Mouse (Mus musculus) liver, embryonic 15.5 days (tissue): ENCODE measurements around the gene Fyb2. TPM values are rescaled to one million over a fixed set of nuclear protein-coding genes. Genes with fewer than 3 reads are reported as not detected.

Source experiments
- ATAC-seq: fragments of 200-750 bp; cut with Nextera tagmentation; 2 replicates; pipeline ENCODE4 v1.8.0; 2017; ENCODE audit warnings: moderate number of reproducible peaks, mild to moderate bottlenecking, moderate library complexity; ENCODE audit not compliant: insufficient read depth
- H3K27ac ChIP-seq: fragments of 300-500 bp; sonication (generic); replicated peaks from 2 replicates; pipeline ENCODE4 v1.5.1; 2015; ENCODE audit warnings: mild to moderate bottlenecking, inconsistent platforms
- H3K27me3 ChIP-seq: fragments of 300-500 bp; sonication (generic); 2 replicates; pipeline ENCODE4 v1.6.1; 2015; ENCODE audit warnings: mild to moderate bottlenecking, inconsistent platforms
- H3K36me3 ChIP-seq: fragments of 300-500 bp; sonication (generic); replicated peaks from 2 replicates; pipeline ENCODE4 v1.6.1; 2015; ENCODE audit warnings: moderate library complexity, mild to moderate bottlenecking, inconsistent platforms
- H3K4me1 ChIP-seq: fragments of 300-500 bp; sonication (generic); replicated peaks from 2 replicates; pipeline ENCODE4 v1.6.1; 2015; ENCODE audit warnings: inconsistent platforms
- H3K4me2 ChIP-seq: fragments of 300-500 bp; sonication (generic); 2 replicates; pipeline ENCODE4 v1.6.1; 2015; ENCODE audit warnings: moderate library complexity, mild to moderate bottlenecking, inconsistent platforms
- H3K4me3 ChIP-seq: fragments of 300-500 bp; sonication (generic); replicated peaks from 2 replicates; pipeline ENCODE4 v1.5.1; 2015; ENCODE audit warnings: mild to moderate bottlenecking, inconsistent platforms
- H3K9ac ChIP-seq: fragments of 300-500 bp; sonication (generic); 2 replicates; pipeline ENCODE4 v1.6.1; 2015; ENCODE audit warnings: moderate library complexity, mild to moderate bottlenecking, inconsistent platforms
- H3K9me3 ChIP-seq: fragments of 300-500 bp; sonication (generic); replicated peaks from 2 replicates; pipeline ENCODE4 v1.6.1; 2016; ENCODE audit warnings: inconsistent platforms
- WGBS: fragments of 180-500 bp; shearing (Covaris S2); methylation state at CpG from one replicate; pipeline ENCODE4 v1.1.7; 2015; ENCODE audit warnings: mixed read lengths; ENCODE audit not compliant: insufficient replicate concordance; 5-methylcytosine and 5-hydroxymethylcytosine counted together
- polyA plus RNA-seq: library from polyadenylated mRNA; unstranded; fragments of >200 nt; fragmentation: Nextera tagmentation; extraction: Ambion mirVana; gene quantifications from 2 replicates; pipeline ENCODE4 v1.2.1, GENCODE M21; 2015

Gene Fyb2
- polyA plus RNA-seq, 1 experiment from 2014 or later: 0.09 TPM

DNA sequence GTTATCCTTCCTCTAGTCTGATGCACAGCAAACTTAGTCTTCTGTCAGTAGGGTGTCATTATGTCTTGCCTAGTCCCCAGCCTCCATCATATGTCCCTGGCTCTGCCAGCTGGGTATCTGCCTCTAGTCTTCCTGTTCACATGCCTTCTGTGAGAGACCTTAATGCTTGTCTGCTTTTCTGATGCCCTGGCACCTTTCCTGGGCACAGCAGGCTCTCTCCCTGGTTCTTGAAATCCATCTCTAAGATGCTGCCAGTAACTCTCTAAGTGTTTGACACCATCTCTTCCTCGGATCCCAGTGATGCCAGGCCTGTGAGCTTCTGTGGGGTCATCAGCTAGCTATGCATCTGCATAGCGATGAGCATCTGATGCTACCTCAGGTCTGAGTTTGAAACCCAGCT is 10.4 kb upstream of the Fyb2 start:
- no peaks in the 10 kb centered on the region for H3K27me3 ChIP-seq
- H3K9ac ChIP-seq: no peak overlapping the region
- no peak overlapping the region for H3K4me3 ChIP-seq
- H3K36me3 ChIP-seq: no peaks in the 10 kb centered on the region
- no peaks in the 10 kb centered on the region for H3K9me3 ChIP-seq
- no peak for ATAC-seq
- H3K4me1 ChIP-seq: no peaks in the 10 kb centered on the region
- WGBS: 52% methylated on average over 2 of the region's 2 CpGs
- H3K27ac ChIP-seq: no peak overlapping the region
- H3K4me2 ChIP-seq: no peak overlapping the region

DNA sequence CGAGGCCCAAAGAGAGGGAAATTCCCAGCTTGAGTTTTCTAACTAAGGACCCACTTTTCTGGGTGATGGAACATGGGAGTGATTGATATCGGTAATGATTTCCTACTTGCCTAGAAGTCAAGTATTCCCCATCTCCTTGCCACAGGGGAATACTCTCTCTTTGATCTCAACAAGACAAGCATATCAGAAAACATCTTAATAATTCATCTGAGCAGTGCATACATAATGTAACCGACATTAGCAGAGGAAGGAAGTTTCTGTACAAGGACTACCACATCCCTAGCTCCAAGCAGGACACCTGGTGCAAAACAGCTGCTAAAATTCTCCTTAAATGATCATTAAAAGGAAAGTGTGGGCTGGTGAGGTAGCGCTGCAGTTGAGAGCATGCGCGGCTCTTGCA is 8.2 kb upstream of the Fyb2 start:
- no peak overlapping the region for H3K4me3 ChIP-seq
- 69% methylated on average over 6 of the region's 6 CpGs for WGBS
- H3K36me3 ChIP-seq: no peaks in the 10 kb centered on the region
- ATAC-seq: no peak
- H3K9me3 ChIP-seq: no peaks in the 10 kb centered on the region
- no peak overlapping the region for H3K4me2 ChIP-seq
- H3K9ac ChIP-seq: no peak overlapping the region
- no peak overlapping the region for H3K27ac ChIP-seq
- no peaks in the 10 kb centered on the region for H3K27me3 ChIP-seq
- no peaks in the 10 kb centered on the region for H3K4me1 ChIP-seq

DNA sequence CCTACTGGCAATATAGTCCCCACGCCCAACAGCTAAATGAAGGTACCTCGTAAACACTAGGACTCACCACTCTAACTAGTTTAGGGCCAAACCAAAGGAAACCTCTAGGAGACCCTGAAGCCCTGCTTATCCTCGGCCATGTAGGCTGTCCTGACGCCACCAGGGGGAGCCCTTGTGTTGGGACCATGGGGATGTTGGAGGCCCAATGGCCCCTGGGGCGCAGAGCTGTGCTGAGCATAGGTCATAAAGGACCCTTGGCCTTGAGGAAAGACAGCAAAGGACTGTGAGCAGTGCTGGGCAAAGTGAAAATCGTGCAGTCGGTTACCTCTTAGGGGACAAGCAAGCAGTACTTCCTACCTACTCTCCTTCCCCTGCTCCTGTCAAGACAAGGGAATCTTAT is 1.6 kb upstream of the Fyb2 start:
- Histone ChIP-seq H3K4me1 (no peaks in the 10 kb centered on the region), H3K4me3 (no peak overlapping the region), H3K27ac (no peak overlapping the region), H3K36me3 (no peaks in the 10 kb centered on the region), H3K9me3 (no peaks in the 10 kb centered on the region), H3K27me3 (no peaks in the 10 kb centered on the region), H3K4me2 (no peak overlapping the region), H3K9ac (no peak overlapping the region)
- 21% methylated on average over 7 of the region's 7 CpGs for WGBS
- ATAC-seq: no peak; the same call in 1 of the 2 replicates

DNA sequence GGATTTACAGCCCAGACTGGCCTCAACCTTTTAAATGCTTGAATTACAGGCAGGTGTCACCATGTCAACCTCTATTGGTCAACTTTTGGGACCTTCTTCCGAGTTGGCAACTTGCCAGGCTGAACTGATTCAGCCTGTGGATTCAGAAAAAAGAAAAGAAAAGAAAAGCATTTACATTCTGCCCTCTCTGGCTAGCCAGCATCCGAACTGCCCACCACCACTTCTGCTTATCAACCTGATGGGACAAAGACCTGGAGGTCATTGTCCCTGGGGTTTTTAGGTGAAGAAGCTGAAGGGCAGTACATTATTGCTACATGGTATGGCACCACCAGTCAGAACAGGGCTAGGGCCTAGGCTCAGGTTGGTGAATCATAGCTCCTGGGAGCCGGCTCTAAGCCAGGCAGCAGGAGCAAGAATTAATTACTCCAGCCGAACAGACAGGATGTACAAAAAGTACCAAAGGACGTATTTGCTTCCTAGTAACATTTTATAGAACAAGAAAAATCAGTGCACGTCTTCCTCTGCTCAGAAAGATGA is 1.5 kb downstream of the Fyb2 start:
- no peak overlapping the region for H3K27ac ChIP-seq
- H3K36me3 ChIP-seq: no peaks in the 10 kb centered on the region
- no peak for ATAC-seq
- no peaks in the 10 kb centered on the region for H3K27me3 ChIP-seq
- no peak overlapping the region for H3K9ac ChIP-seq
- no peaks in the 10 kb centered on the region for H3K4me1 ChIP-seq
- H3K4me3 ChIP-seq: no peak overlapping the region
- 42% methylated on average over 6 of the region's 6 CpGs for WGBS
- H3K9me3 ChIP-seq: no peaks in the 10 kb centered on the region
- H3K4me2 ChIP-seq: no peak overlapping the region

DNA sequence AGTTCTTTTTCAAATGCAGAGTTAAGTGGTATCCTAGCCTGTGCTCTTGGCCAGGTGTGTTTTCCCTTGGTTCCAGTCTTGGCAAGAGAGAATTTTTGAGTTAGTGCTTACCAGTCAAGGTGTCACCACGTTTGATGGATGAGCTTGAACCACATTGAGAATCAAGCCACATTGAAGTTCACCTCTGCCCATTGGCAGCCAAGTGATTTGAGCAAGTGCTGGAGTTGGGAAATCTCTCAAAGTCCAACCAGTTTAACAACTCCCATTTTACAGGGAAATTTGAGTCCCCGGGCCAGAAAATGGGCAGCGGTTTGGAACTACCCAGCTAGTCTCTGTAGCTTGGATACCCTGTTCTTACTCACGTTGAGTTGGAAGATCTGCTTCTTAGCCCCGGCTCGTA is 4.8 kb downstream of the Fyb2 start:
- Histone ChIP-seq H3K9ac (no peak overlapping the region), H3K27ac (no peak overlapping the region)
- no peak for ATAC-seq

DNA sequence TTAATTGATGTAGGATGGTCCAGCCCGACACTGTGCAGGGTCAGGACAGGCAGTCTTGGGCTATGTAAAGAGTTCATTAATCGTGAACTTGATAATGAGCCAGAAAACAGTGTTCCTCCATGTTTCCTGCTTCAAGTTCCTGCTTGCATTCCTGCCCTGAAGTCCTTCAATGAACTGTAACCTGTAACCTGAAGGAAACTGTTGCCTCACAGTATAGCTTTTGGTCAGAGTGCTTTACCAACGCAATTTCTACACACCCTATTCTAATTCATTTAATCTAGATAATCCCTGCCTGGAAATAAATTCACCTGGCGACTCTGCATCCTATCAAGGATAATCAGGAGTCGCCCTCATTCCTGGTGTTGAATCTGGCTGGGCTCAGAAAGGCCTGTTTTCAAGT is 12.1 kb downstream of the Fyb2 start:
- Histone ChIP-seq H3K9ac (no peak overlapping the region), H3K9me3 (no peaks in the 10 kb centered on the region), H3K4me2 (no peak overlapping the region), H3K27me3 (no peaks in the 10 kb centered on the region), H3K4me1 (no peaks in the 10 kb centered on the region), H3K36me3 (no peaks in the 10 kb centered on the region), H3K27ac (no peak overlapping the region), H3K4me3 (no peak overlapping the region)
- no peak for ATAC-seq
- 62% methylated on average over 5 of the region's 5 CpGs for WGBS

More for the DNA sequence above, 4.8 kb downstream of the Fyb2 start:
- H3K27me3 ChIP-seq: no peaks in the 10 kb centered on the region
- H3K9me3 ChIP-seq: no peaks in the 10 kb centered on the region
- H3K4me1 ChIP-seq: no peaks in the 10 kb centered on the region
- no peaks in the 10 kb centered on the region for H3K36me3 ChIP-seq
- no peak overlapping the region for H3K4me2 ChIP-seq
- 58% methylated on average over 6 of the region's 6 CpGs for WGBS
- H3K4me3 ChIP-seq: no peak overlapping the region

DNA sequence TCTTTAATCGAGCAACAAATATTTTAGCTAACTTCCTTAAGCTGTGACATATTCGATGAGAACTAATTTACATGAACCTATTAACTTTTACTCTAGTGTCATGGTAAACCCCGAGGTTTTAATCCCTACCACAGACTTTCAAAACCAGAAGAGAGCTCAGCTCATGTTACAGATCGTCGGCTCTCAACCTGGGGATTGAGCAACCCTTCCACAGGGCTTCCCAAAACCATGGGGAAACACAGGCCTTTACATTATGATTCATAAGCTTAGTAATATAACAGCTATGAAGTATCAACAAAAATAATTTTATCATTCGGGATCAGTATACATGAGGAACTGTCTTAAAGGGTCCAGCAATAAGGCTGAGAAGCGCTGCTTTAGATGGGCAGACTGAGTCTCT is 15.9 kb downstream of the Fyb2 start:
- WGBS: 58% methylated on average over 7 of the region's 7 CpGs
- Histone ChIP-seq H3K9me3 (no peaks in the 10 kb centered on the region), H3K4me1 (no peaks in the 10 kb centered on the region), H3K27ac (no peak overlapping the region), H3K36me3 (no peaks in the 10 kb centered on the region), H3K4me3 (no peak overlapping the region), H3K4me2 (no peak overlapping the region), H3K27me3 (no peaks in the 10 kb centered on the region), H3K9ac (no peak overlapping the region)
- no peak for ATAC-seq

DNA sequence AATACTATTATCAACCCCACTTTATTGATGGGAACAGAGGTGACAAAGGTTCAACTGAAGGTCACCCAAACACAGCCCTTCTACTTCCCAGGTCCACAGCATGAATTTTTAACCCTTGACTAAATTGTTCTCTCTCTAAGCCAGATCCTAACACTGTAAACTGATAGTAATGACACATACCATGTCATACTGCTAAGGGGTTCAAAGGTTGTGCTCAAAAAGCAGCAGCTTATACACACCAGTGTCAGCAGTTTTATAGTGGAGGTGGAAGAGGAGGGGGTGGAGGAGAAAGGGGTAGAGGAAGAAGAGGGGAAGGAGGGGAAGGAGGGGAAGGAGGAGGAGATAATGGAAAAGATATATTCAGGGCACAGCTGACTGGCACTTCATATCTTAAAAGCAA is 20.4 kb downstream of the Fyb2 start:
- H3K9ac ChIP-seq: no peak overlapping the region
- no peak overlapping the region for H3K27ac ChIP-seq
- no peak overlapping the region for H3K4me2 ChIP-seq
- H3K4me1 ChIP-seq: no peaks in the 10 kb centered on the region
- no peak for ATAC-seq
- no peaks in the 10 kb centered on the region for H3K27me3 ChIP-seq
- H3K36me3 ChIP-seq: no peaks in the 10 kb centered on the region
- no peaks in the 10 kb centered on the region for H3K9me3 ChIP-seq
- no peak overlapping the region for H3K4me3 ChIP-seq

DNA sequence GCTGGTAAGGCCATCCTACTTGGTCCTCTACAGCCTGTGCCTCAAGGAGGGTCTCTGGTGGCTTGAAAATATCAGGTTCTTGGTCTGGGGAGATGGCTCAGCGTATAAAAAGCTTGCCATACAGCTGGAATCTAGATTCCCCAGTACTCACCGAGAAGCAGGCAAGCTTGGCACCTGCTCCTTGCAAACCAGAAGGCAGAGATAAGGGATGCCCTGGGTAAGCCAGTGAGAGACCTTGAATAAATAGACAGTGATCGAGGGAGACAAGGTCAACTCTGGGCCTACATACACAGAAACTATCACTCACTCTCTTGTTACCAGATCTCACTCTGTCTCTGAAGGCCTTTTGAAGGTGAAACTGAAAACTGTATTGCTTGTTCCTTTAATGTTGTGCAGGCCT is 21.7 kb downstream of the Fyb2 start:
- Histone ChIP-seq H3K4me1 (no peaks in the 10 kb centered on the region), H3K36me3 (no peaks in the 10 kb centered on the region), H3K27me3 (no peaks in the 10 kb centered on the region), H3K27ac (no peak overlapping the region), H3K9me3 (no peaks in the 10 kb centered on the region), H3K9ac (no peak overlapping the region), H3K4me3 (no peak overlapping the region), H3K4me2 (no peak overlapping the region)
- ATAC-seq: no peak
- WGBS: 49% methylated on average over 3 of the region's 3 CpGs

DNA sequence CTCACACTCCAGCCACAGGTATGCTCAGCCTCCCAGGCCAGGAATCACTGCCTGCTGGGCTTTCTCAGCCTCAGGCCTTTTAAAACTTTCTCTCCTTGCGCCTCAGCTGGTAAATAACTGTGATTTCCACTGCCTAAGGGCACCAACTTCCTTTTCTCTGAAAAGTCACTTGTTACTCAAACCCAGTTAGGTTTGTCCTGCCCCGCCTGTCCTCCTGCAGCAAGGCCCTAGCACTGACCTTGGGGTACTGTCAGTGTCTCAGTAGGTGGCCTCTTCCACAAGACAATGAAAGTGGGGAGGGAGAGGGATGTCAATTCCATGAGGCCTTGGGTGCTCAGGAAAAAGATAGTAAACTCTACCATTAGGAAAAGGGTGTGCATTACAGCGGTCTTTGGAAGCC is 22.2 kb downstream of the Fyb2 start:
- 55% methylated on average over 3 of the region's 3 CpGs for WGBS
- ATAC-seq: no peak
- Histone ChIP-seq H3K4me3 (no peak overlapping the region), H3K27ac (no peak overlapping the region), H3K9me3 (no peaks in the 10 kb centered on the region), H3K9ac (no peak overlapping the region), H3K27me3 (no peaks in the 10 kb centered on the region), H3K4me1 (no peaks in the 10 kb centered on the region), H3K36me3 (no peaks in the 10 kb centered on the region), H3K4me2 (no peak overlapping the region)

DNA sequence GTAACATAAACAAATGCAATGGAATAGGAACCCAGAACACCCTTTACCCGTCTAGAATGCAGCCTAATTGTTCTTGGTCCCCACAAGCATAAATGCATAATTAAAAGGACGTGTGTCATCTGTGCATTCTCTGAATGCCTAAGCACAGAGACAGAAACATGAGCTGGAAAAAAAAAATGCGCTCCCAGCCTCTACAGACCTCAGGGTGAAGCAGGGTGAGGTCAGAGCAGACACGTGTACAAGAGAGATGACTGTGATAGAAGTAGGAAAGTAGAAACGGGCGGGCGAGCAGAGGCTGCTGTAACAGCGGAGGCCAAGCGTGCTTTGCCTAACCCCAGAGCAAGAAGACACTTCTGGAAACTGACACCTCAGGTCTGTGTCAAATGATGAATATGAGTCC is 22.8 kb downstream of the Fyb2 start:
- no peaks in the 10 kb centered on the region for H3K27me3 ChIP-seq
- no peak overlapping the region for H3K4me2 ChIP-seq
- H3K27ac ChIP-seq: no peak overlapping the region
- no peak for ATAC-seq
- H3K36me3 ChIP-seq: no peaks in the 10 kb centered on the region
- no peaks in the 10 kb centered on the region for H3K9me3 ChIP-seq
- H3K9ac ChIP-seq: no peak overlapping the region
- no peak overlapping the region for H3K4me3 ChIP-seq
- no peaks in the 10 kb centered on the region for H3K4me1 ChIP-seq
- WGBS: 51% methylated on average over 9 of the region's 9 CpGs

DNA sequence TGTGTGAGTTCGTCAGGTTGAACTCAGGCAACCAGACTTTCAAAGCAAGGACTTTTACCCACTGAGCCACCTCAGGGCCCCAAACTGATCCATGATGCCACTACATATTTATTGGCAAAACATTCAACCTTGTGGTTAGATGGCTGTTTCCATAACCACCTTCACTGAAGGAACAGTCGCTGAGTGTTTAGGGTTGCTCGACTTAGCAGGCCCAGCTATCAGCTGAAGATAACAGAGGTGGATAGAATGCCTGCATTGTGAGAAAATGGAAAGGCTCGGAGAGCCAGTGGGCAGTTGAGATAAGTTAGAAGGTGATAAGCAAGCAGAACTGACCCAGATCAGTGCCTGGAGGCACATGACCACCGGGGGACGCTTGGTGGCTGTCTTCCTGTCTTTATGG is 26.3 kb downstream of the Fyb2 start:
- Histone ChIP-seq H3K9me3 (no peaks in the 10 kb centered on the region), H3K27me3 (no peaks in the 10 kb centered on the region), H3K4me3 (no peak overlapping the region), H3K4me2 (no peak overlapping the region), H3K4me1 (no peaks in the 10 kb centered on the region), H3K9ac (no peak overlapping the region), H3K36me3 (no peaks in the 10 kb centered on the region), H3K27ac (no peak overlapping the region)
- ATAC-seq: no peak
- 23% methylated on average over 6 of the region's 6 CpGs for WGBS
